8 mouse cellular contexts compared by ENCODE assay signal in genomic region chrX:53052652-53053500, GRCm38 (mm10).
A peak's percentile ranks its signal among the peaks of the same experiment; 100 is the strongest.
DNase-seq lines count a peak whose midpoint lies in the region; ATAC-seq and TF ChIP-seq lines count a peak whose summit lies in the region.

No protein-coding gene starts in this region.

- H3K27ac ChIP-seq in forebrain, embryonic 12.5 days: no peak overlapping the region
- no peak overlapping the region for H3K27ac ChIP-seq in forebrain, postnatal 0 days (ENCODE audit: low read depth, low read length)
- H3K27ac ChIP-seq in embryonic facial prominence, embryonic 13.5 days: peak overlapping the region; percentile 74
- no peak overlapping the region for H3K27ac ChIP-seq in midbrain, embryonic 15.5 days
- no peak overlapping the region for H3K27ac ChIP-seq in layer of hippocampus, adult 2 months

- ATAC-seq in forebrain, embryonic 12.5 days (ENCODE audit: low FRiP score): peak; percentile 18; the same call in 1 of the 2 replicates
- no peak for ATAC-seq in forebrain, postnatal 0 days
- ATAC-seq in embryonic facial prominence, embryonic 13.5 days (ENCODE audit: insufficient number of reproducible peaks, insufficient read depth, low FRiP score, low TSS enrichment, low read depth): peak; percentile 65
- ATAC-seq in midbrain, embryonic 15.5 days (replicated peaks): no peak

- no peak for TF ChIP-seq CTCF in forebrain, postnatal 0 days (IDR thresholded peaks at IDR 0.05; ENCODE audit: low read depth)
- TF ChIP-seq CTCF in layer of hippocampus, adult 2 months (conservative IDR thresholded peaks at IDR 0.05): no peak

- DNase-seq in forebrain, postnatal 0 days: no peak
- peak; percentile 50 for DNase-seq in 3T3-L1 (ENCODE audit: low read depth, low spot score)
- DNase-seq in kidney, postnatal 36 days: peak; percentile 23 to 35
- no peak for DNase-seq in layer of hippocampus, postnatal 14 days (ENCODE audit: low spot score in 2 of 2)
- no peak for DNase-seq in layer of hippocampus, adult 2 months (ENCODE audit: low spot score in 2 of 2)

- H3K9me3 ChIP-seq in forebrain, embryonic 12.5 days: no peaks in the 10 kb centered on the region
- no peaks in the 10 kb centered on the region for H3K9me3 ChIP-seq in forebrain, postnatal 0 days (ENCODE audit: low read length)
- no peaks in the 10 kb centered on the region for H3K9me3 ChIP-seq in embryonic facial prominence, embryonic 13.5 days
- no peaks in the 10 kb centered on the region for H3K9me3 ChIP-seq in midbrain, embryonic 15.5 days

- H3K27me3 ChIP-seq in forebrain, embryonic 12.5 days: peaks cover 3% of the 10 kb centered on the region; the same call in 1 of the 2 replicates
- no peaks in the 10 kb centered on the region for H3K27me3 ChIP-seq in forebrain, postnatal 0 days (ENCODE audit: insufficient read depth, low read length)
- peaks cover 9% of the 10 kb centered on the region for H3K27me3 ChIP-seq in embryonic facial prominence, embryonic 13.5 days
- H3K27me3 ChIP-seq in midbrain, embryonic 15.5 days (replicated peaks): peaks cover 2% of the 10 kb centered on the region; the same call in 1 of the 2 replicates

- 26% methylated on average over 13 of the region's 13 CpGs for WGBS in forebrain, embryonic 12.5 days
- 25% methylated on average over 13 of the region's 13 CpGs for WGBS in forebrain, postnatal 0 days
- 21% methylated on average over 13 of the region's 13 CpGs for WGBS in embryonic facial prominence, embryonic 13.5 days
- WGBS in midbrain, embryonic 15.5 days: 20% methylated on average over 13 of the region's 13 CpGs

- H3K4me1 ChIP-seq in forebrain, embryonic 12.5 days: peaks cover 13% of the 10 kb centered on the region
- H3K4me1 ChIP-seq in forebrain, postnatal 0 days (ENCODE audit: insufficient read depth): no peaks in the 10 kb centered on the region
- peaks cover 18% of the 10 kb centered on the region for H3K4me1 ChIP-seq in embryonic facial prominence, embryonic 13.5 days
- no peaks in the 10 kb centered on the region; the same call in 1 of the 2 replicates for H3K4me1 ChIP-seq in midbrain, embryonic 15.5 days

- no peak overlapping the region; the same call in 1 of the 2 replicates for H3K4me3 ChIP-seq in forebrain, embryonic 12.5 days (replicated peaks)
- no peak overlapping the region for H3K4me3 ChIP-seq in forebrain, postnatal 0 days (ENCODE audit: low read depth, low read length)
- peak overlapping the region; percentile 31 for H3K4me3 ChIP-seq in embryonic facial prominence, embryonic 13.5 days
- H3K4me3 ChIP-seq in midbrain, embryonic 15.5 days: no peak overlapping the region
- no peak overlapping the region for H3K4me3 ChIP-seq in layer of hippocampus, adult 2 months

- H3K4me2 ChIP-seq in forebrain, embryonic 12.5 days: peak overlapping the region; percentile 36
- H3K4me2 ChIP-seq in forebrain, postnatal 0 days (ENCODE audit: low read depth): no peak overlapping the region
- H3K4me2 ChIP-seq in embryonic facial prominence, embryonic 13.5 days: peak overlapping the region; percentile 63
- H3K4me2 ChIP-seq in midbrain, embryonic 15.5 days: peak overlapping the region; percentile 8; the same call in 1 of the 2 replicates

- no peak overlapping the region for H3K9ac ChIP-seq in forebrain, embryonic 12.5 days
- H3K9ac ChIP-seq in forebrain, postnatal 0 days: no peak overlapping the region
- no peak overlapping the region for H3K9ac ChIP-seq in embryonic facial prominence, embryonic 13.5 days
- H3K9ac ChIP-seq in midbrain, embryonic 15.5 days: no peak overlapping the region

- H3K36me3 ChIP-seq in forebrain, embryonic 12.5 days (replicated peaks): no peaks in the 10 kb centered on the region
- H3K36me3 ChIP-seq in forebrain, postnatal 0 days (ENCODE audit: insufficient read depth): no peaks in the 10 kb centered on the region
- peaks cover 5% of the 10 kb centered on the region; the same call in 1 of the 2 replicates for H3K36me3 ChIP-seq in embryonic facial prominence, embryonic 13.5 days
- no peaks in the 10 kb centered on the region for H3K36me3 ChIP-seq in midbrain, embryonic 15.5 days (replicated peaks)

Comparison
In these comparisons a context has a peak if more than half of its experiments do, and no peak if none do; other contexts are left out.
1. ATAC-seq: peak in forebrain, embryonic 12.5 days (single experiment) and embryonic facial prominence, embryonic 13.5 days (single experiment); none in forebrain, postnatal 0 days (single experiment) and midbrain, embryonic 15.5 days (single experiment).
2. DNase-seq: peak in 3T3-L1 (single experiment) and kidney, postnatal 36 days (2 of 2); none in forebrain, postnatal 0 days (single experiment), layer of hippocampus, postnatal 14 days (0 of 2) and layer of hippocampus, adult 2 months (0 of 2).